Mouse (Mus musculus) CH12.LX (cell line): ENCODE measurements around the gene Rps11. TPM values are rescaled to one million over a fixed set of nuclear protein-coding genes. Genes with fewer than 3 reads are reported as not detected.

ENCODE experiments used
- DNase-seq: peaks from one replicate; pipeline ENCODE4 v3.0.0-alpha.2; 2013; ENCODE audit errors: extremely low read depth
- H3K27ac ChIP-seq: 2 replicates; pipeline ENCODE4 v1.5.1; 2012; ENCODE audit warnings: low read depth, mild to moderate bottlenecking, control low read depth, moderate library complexity; ENCODE audit not compliant: insufficient read depth
- H3K27me3 ChIP-seq: replicated peaks from 2 replicates; pipeline ENCODE3; 2012; ENCODE audit warnings: inconsistent platforms
- H3K36me3 ChIP-seq, 2 experiments: replicated peaks in 1 of 2; 2 replicates each; pipeline versions ENCODE3 to v1.6.1; 2012; ENCODE audit warnings: inconsistent platforms in 1 of 2, low read length in 1 of 2, mild to moderate bottlenecking in 1 of 2, mixed read lengths in 1 of 2, moderate library complexity in 1 of 2; ENCODE audit not compliant: control insufficient read depth in 1 of 2, insufficient read depth in 1 of 2
- H3K4me1 ChIP-seq, 2 experiments: 2 replicates each; pipeline ENCODE4 v1.6.1; 2012; ENCODE audit warnings: inconsistent platforms in 1 of 2, moderate library complexity in 1 of 2; ENCODE audit not compliant: insufficient read depth in 2 of 2, control insufficient read depth in 1 of 2
- H3K4me2 ChIP-seq: 2 replicates; pipeline ENCODE4 v1.6.1; 2012; ENCODE audit warnings: low read depth, mild to moderate bottlenecking, control low read depth; ENCODE audit not compliant: poor library complexity, insufficient read depth, severe bottlenecking
- H3K4me3 ChIP-seq, 3 experiments: fragments of 150-350 bp in 1 of 3; sonication (generic) in 1 of 3; replicated peaks in 1 of 3; 2 replicates each; pipeline versions ENCODE3 to v1.5.1; 2011 to 2012; ENCODE audit warnings: low read depth in 2 of 3, low read length in 2 of 3, mild to moderate bottlenecking in 2 of 3, moderate library complexity in 2 of 3, control low read depth in 1 of 3, improper control_type of control experiment in 1 of 3, inconsistent platforms in 1 of 3, mixed read lengths in 1 of 3; ENCODE audit not compliant: poor library complexity in 1 of 3
- H3K79me2 ChIP-seq: replicated peaks from 2 replicates; pipeline ENCODE4 v1.6.1; 2012; ENCODE audit warnings: mild to moderate bottlenecking, moderate library complexity; ENCODE audit not compliant: control insufficient read depth, poor library complexity, insufficient read depth, severe bottlenecking; ENCODE audit errors: extremely low read depth
- H3K9ac ChIP-seq: 2 replicates; pipeline ENCODE4 v1.6.1; 2012; ENCODE audit warnings: low read depth, mild to moderate bottlenecking, control low read depth, moderate library complexity; ENCODE audit not compliant: insufficient read depth
- H3K9me3 ChIP-seq: replicated peaks from 2 replicates; pipeline ENCODE3; 2012; ENCODE audit warnings: low read length, inconsistent platforms, mixed read lengths
- CHD1 ChIP-seq: IDR thresholded peaks from 2 replicates; pipeline ENCODE4 v1.6.1; 2012; ENCODE audit warnings: low read depth, low read length, improper control_type of control experiment, inconsistent platforms
- JUN ChIP-seq: IDR thresholded peaks from 2 replicates; pipeline ENCODE4 v1.6.1; 2011; ENCODE audit warnings: low read depth, mild to moderate bottlenecking, low read length, improper control_type of control experiment, moderate library complexity; ENCODE audit not compliant: insufficient read depth
- MAX ChIP-seq: IDR thresholded peaks from 2 replicates; pipeline ENCODE4 v1.6.1; 2011; ENCODE audit warnings: low read length, improper control_type of control experiment
- MAZ ChIP-seq: IDR thresholded peaks from 2 replicates; pipeline ENCODE4 v1.6.1; 2012; ENCODE audit warnings: low read depth, mild to moderate bottlenecking, inconsistent platforms, low read length, improper control_type of control experiment, moderate library complexity
- MXI1 ChIP-seq: IDR thresholded peaks from 2 replicates; pipeline ENCODE4 v1.6.1; 2011; ENCODE audit warnings: mild to moderate bottlenecking, low read depth, low read length, improper control_type of control experiment
- MYC ChIP-seq: IDR thresholded peaks from 2 replicates; pipeline ENCODE4 v1.6.1; 2011; ENCODE audit warnings: low read depth, mild to moderate bottlenecking, improper control_type of control experiment, low read length
- NRF1 ChIP-seq: IDR thresholded peaks from 2 replicates; pipeline ENCODE4 v1.6.1; 2014; ENCODE audit warnings: low read depth, mild to moderate bottlenecking, inconsistent platforms, low read length, improper control_type of control experiment, moderate library complexity
- POLR2A ChIP-seq: IDR thresholded peaks from 2 replicates; pipeline ENCODE4 v1.6.1; 2011; ENCODE audit warnings: low read depth, mild to moderate bottlenecking, improper control_type of control experiment, low read length
- RAD21 ChIP-seq: IDR thresholded peaks from 2 replicates; pipeline ENCODE4 v1.6.1; 2011; ENCODE audit warnings: low read depth, mild to moderate bottlenecking, low read length, improper control_type of control experiment, moderate library complexity
- TBP ChIP-seq: conservative IDR thresholded peaks from 2 replicates; pipeline ENCODE4 v1.6.1; 2011; ENCODE audit warnings: low read depth, low read length, improper control_type of control experiment
- USF1 ChIP-seq: IDR thresholded peaks from 2 replicates; pipeline ENCODE4 v1.6.1; 2014; ENCODE audit warnings: low read depth, mild to moderate bottlenecking, inconsistent platforms, low read length, improper control_type of control experiment
- ZMIZ1 ChIP-seq: IDR thresholded peaks from 2 replicates; pipeline ENCODE4 v1.6.1; 2012; ENCODE audit warnings: low read depth, mild to moderate bottlenecking, inconsistent platforms, low read length, improper control_type of control experiment
- dilution Hi-C: fragments of 300-500 bp; cut with MboI; formaldehyde crosslinking; loops from 2 replicates; pipeline ENCODE4 v1.14.3; 2020; ENCODE audit warnings: low sequenced_read_pairs; ENCODE audit not compliant: extremely low pct_unique_long_range_greater_than_20kb, extremely low pct_ligation_motif_present
- in situ Hi-C: fragments of 300-500 bp; cut with MboI; formaldehyde crosslinking; loops from 3 replicates; pipeline ENCODE4 v1.14.3; 2019; ENCODE audit warnings: low sequenced_read_pairs, low pct_ligation_motif_present, low pct_unique_long_range_greater_than_20kb, mixed read lengths
- polyA plus RNA-seq: library from polyadenylated mRNA; unstranded; fragments of >175 nt; gene quantifications from 2 replicates; pipeline ENCODE4 v1.2.1, GENCODE M21; 2012; ENCODE audit warnings: low read depth; ENCODE audit not compliant: insufficient read length
- total RNA-seq, 2 experiments: library from RNA; depleted of rRNA; stranded (reverse); fragments of 300-350 nt in 1 of 2; fragments of >200 nt in 1 of 2; gene quantifications; 2 replicates each; pipeline ENCODE4 v1.2.3; 2012 to 2014

The Rps11 gene
- total and polyA plus RNA-seq, 3 experiments, result 898 to 1,839 (median 1,699) TPM

- H3K79me2 ChIP-seq, result no peaks in the 10 kb centered on the region
- no peak overlapping the region for H3K4me3 ChIP-seq
- no peak overlapping the region for H3K27ac ChIP-seq
- H3K4me1 ChIP-seq, result peaks cover 5 to 34% of the 10 kb centered on the region in 2 experiments
- TF ChIP-seq TBP, result 0 out of 2 replicates have a peak, but pooled peaks have one; percentile 24
- TF ChIP-seq CHD1, result no peak
- no peak for TF ChIP-seq MAX
- no peak for TF ChIP-seq MYC
- TF ChIP-seq NRF1, result no peak
- dilution Hi-C loops, result no loop called here
- in situ Hi-C loops, result no loop called here
- H3K4me2 ChIP-seq, result no peak overlapping the region
- H3K9ac ChIP-seq, result no peak overlapping the region
- no peak for DNase-seq
- peaks cover under 1% of the 10 kb centered on the region for H3K9me3 ChIP-seq
- H3K36me3 ChIP-seq, result peaks cover 6 to 33% of the 10 kb centered on the region in 2 experiments
- H3K27me3 ChIP-seq, result no peaks in the 10 kb centered on the region
Observed at GRCm38 (mm10) chr7:45138403-45138802, 14.2 kb upstream of the Rps11 start.

GRCm38 (mm10) chr7:45137171-45138006 is 13.2 kb upstream of the Rps11 start:
- Histone ChIP-seq H3K4me3 (no peak overlapping the region), H3K4me2 (no peak overlapping the region), H3K36me3 (peaks cover under 1 to 25% of the 10 kb centered on the region in 2 experiments), H3K27ac (no peak overlapping the region), H3K9ac (no peak overlapping the region), H3K27me3 (no peaks in the 10 kb centered on the region), H3K9me3 (peaks cover 3% of the 10 kb centered on the region), H3K79me2 (no peaks in the 10 kb centered on the region), H3K4me1 (peaks cover 5 to 34% of the 10 kb centered on the region in 2 experiments)
- TF ChIP-seq USF1 (no peak), ZMIZ1 (no peak), POLR2A (no peak), JUN (no peak), MAZ (no peak), RAD21 (no peak), MXI1 (no peak)
- DNase-seq, result no peak
- dilution Hi-C loops (no loop called here), in situ Hi-C loops (no loop called here)
